In genomic region chr3:106721397-106722027, GRCm38 (mm10) we compare ENCODE assay signal across 8 mouse cellular contexts. TPM values are rescaled to one million over a fixed set of nuclear protein-coding genes. Genes with fewer than 3 reads are reported as not detected.
DNase-seq lines count a peak whose midpoint lies in the region; ATAC-seq lines count a peak whose summit lies in the region.

No protein-coding gene starts in this region.

- no peaks in the 10 kb centered on the region for H3K36me3 ChIP-seq in hindbrain, embryonic 15.5 days

- DNase-seq in T-cell, adult 2 months (ENCODE audit: low spot score) = peak; percentile 99
- peak; percentile 94 for DNase-seq in cerebellum, postnatal 36 days
- peak; percentile 93 to 97 for DNase-seq in frontal cortex, postnatal 36 days (ENCODE audit: low spot score in 2 of 2)
- peak; percentile 98 for DNase-seq in left cerebral cortex, adult 11 months (ENCODE audit: low spot score)
- peak; percentile 96 to 99 for DNase-seq in lung, postnatal 4 days
- peak; percentile 93 for DNase-seq in retina, postnatal 7 days (ENCODE audit: low read depth, low spot score)
- DNase-seq in urinary bladder, postnatal 10 days (ENCODE audit: low spot score) = peak; percentile 79

- H3K4me2 ChIP-seq in hindbrain, embryonic 15.5 days = peak overlapping the region; percentile 65

- 2% methylated on average over 31 of the region's 31 CpGs for WGBS in hindbrain, embryonic 15.5 days

- H3K27me3 ChIP-seq in hindbrain, embryonic 15.5 days = peaks cover 9% of the 10 kb centered on the region

- H3K4me1 ChIP-seq in hindbrain, embryonic 15.5 days (replicated peaks) = 0 out of 2 replicates have a peak, but pooled peaks cover 3% of the 10 kb centered on the region

- H3K9me3 ChIP-seq in hindbrain, embryonic 15.5 days = peaks cover 6% of the 10 kb centered on the region; the same call in 1 of the 2 replicates

- peak; percentile 100 for ATAC-seq in hindbrain, embryonic 15.5 days (ENCODE audit: low FRiP score, low read depth)

- peak overlapping the region; percentile 97 for H3K27ac ChIP-seq in hindbrain, embryonic 15.5 days (replicated peaks)

- H3K4me3 ChIP-seq in hindbrain, embryonic 15.5 days = peak overlapping the region; percentile 68

- peak overlapping the region; percentile 57 for H3K9ac ChIP-seq in hindbrain, embryonic 15.5 days

RNA-seq across cellular contexts. Expression of gene Lrif1, which starts 36.7 kb away (rescaled TPM):
- 16.9 and 17.5 TPM in 2 replicates for polyA plus RNA-seq in hindbrain, embryonic 15.5 days (2015; fragmentation: Nextera tagmentation; extraction: Ambion mirVana)

Comparison
In these comparisons a context has a peak if more than half of its experiments do, and no peak if none do; other contexts are left out.
1. Peak in every context shown above with its lines: DNase-seq, ATAC-seq, H3K4me3 ChIP-seq and H3K27ac ChIP-seq.